Mouse (Mus musculus) liver, embryonic 14.5 days (tissue): ENCODE results near the gene Adam21.

Source experiments
- CTCF ChIP-seq: IDR thresholded peaks from 2 replicates; pipeline ENCODE4 v1.5.1; 2016; ENCODE audit warnings: antibody characterized with exemption, low read depth, control low read depth
- EP300 ChIP-seq: IDR thresholded peaks from 2 replicates; pipeline ENCODE4 v1.6.1; 2016; ENCODE audit warnings: antibody characterized with exemption, low read depth

DNA sequence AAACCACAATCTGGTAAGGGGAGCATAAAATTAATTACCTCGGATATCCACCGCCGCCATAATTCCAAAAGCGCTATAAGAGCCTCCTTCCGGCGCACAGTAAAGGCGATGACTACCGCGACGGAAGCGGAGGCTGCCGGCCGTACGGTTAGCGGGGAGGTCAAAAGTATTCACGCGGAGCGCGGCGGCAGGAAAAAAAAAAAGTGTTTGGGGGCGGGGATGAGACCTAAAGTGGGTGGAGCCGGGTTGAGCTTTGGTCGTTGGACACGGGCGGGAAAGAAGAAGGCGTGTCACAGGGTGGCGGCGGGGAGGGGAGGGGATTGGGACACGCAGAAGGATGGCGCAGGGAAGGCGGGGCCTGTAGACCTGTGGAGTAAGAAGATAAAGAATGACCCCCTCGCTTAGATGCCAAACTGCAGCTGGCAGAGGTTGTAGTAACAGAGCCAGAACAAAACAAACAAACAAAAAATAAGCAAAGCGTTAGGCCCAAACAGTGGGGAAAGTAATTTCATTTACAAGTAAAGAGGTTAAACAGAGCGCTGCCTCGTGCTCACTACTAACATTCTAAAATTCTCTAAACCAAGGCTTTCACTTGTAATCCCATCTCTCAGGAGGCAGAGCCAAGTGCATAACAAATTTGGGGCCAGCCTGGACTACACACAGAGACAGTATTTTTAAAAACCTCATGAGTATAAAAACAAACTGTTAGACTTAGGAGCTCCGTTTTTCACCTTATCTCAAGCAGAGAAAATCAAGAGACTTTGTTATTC is 26.8 kb upstream of the Adam21 start, which contains the start of gene Med6:
- TF ChIP-seq CTCF (no peak), EP300 (peak; percentile 56)
